Mouse (Mus musculus) adrenal gland (tissue): ENCODE data around the gene Zkscan16.

Experiments
- intact Hi-C: fragments of 180-260 bp; cut with DNase I; formaldehyde crosslinking; loops from one replicate; pipeline ENCODE4 v1.15.1; 2025
- long read RNA-seq, 2 experiments: library from polyadenylated mRNA; unstranded; transcript quantifications; one replicate each; pipeline ENCODE4 v2.0.0; 2020; ENCODE audit warnings: borderline replicate concordance in 1 of 2; ENCODE audit not compliant: insufficient replicate concordance in 1 of 2

The Zkscan16 gene
- long read RNA-seq, experiment 1, result 0 reads
- long read RNA-seq, experiment 2, partial matches to known transcripts, result 0 of 1 reads
- long read RNA-seq, experiment 2, other reads (novel, unspliced or antisense), result 1 of 1 reads

GRCm38 (mm10) chr4:58943420-58944205, at the start of gene Zkscan16:
Zkscan16 (plus strand) TSS chr4:58943628.
- intact Hi-C loops, result no loop called here

- intact Hi-C loops, result no loop called here
Measured at GRCm38 (mm10) chr4:58894399-58894798, 49.0 kb upstream of the Zkscan16 start.

- intact Hi-C loops, result no loop called here
Measured at GRCm38 (mm10) chr4:58897436-58897835, 46.0 kb upstream of the Zkscan16 start.

GRCm38 (mm10) chr4:58898318-58898717, 45.1 kb upstream of the Zkscan16 start:
- intact Hi-C loops, result no loop called here

GRCm38 (mm10) chr4:58907453-58907852, 36.0 kb upstream of the Zkscan16 start:
- intact Hi-C loops, result no loop called here

- intact Hi-C loops, result no loop called here
Measured at GRCm38 (mm10) chr4:58910175-58911068, 33.0 kb upstream of the Zkscan16 start.

- intact Hi-C loops, result no loop called here
Measured at GRCm38 (mm10) chr4:58911069-58911830, 32.2 kb upstream of the Zkscan16 start.

- intact Hi-C loops, result no loop called here
Measured at GRCm38 (mm10) chr4:58911831-58912628, 31.4 kb upstream of the Zkscan16 start.

- intact Hi-C loops, result no loop called here
Measured at GRCm38 (mm10) chr4:58912629-58913335, 30.6 kb upstream of the Zkscan16 start, which contains the start of gene Ecpas. Ecpas (minus strand) TSS chr4:58912749.

- intact Hi-C loops, result no loop called here
Measured at GRCm38 (mm10) chr4:58913336-58914026, 29.9 kb upstream of the Zkscan16 start.

GRCm38 (mm10) chr4:58915081-58915826, 28.2 kb upstream of the Zkscan16 start:
- intact Hi-C loops, result no loop called here

- intact Hi-C loops, result no loop called here
Measured at GRCm38 (mm10) chr4:58923933-58924332, 19.5 kb upstream of the Zkscan16 start.

GRCm38 (mm10) chr4:58925664-58926063, 17.8 kb upstream of the Zkscan16 start:
- intact Hi-C loops, result no loop called here

GRCm38 (mm10) chr4:58926120-58926519, 17.3 kb upstream of the Zkscan16 start:
- intact Hi-C loops, result no loop called here

- intact Hi-C loops, result no loop called here
Measured at GRCm38 (mm10) chr4:58927661-58928060, 15.8 kb upstream of the Zkscan16 start.

- intact Hi-C loops, result no loop called here
Measured at GRCm38 (mm10) chr4:58932541-58932940, 10.9 kb upstream of the Zkscan16 start.

- intact Hi-C loops, result no loop called here
Measured at GRCm38 (mm10) chr4:58934308-58934707, 9.1 kb upstream of the Zkscan16 start.

- intact Hi-C loops, result no loop called here
Measured at GRCm38 (mm10) chr4:58934746-58935476, 8.5 kb upstream of the Zkscan16 start.
